Mouse (Mus musculus) midbrain, embryonic 12.5 days (tissue): Measurements from ENCODE around the gene Plekhb1. TPM values are rescaled to one million over a fixed set of nuclear protein-coding genes. Genes with fewer than 3 reads are reported as not detected.
A peak's percentile ranks its signal among the peaks of the same experiment; 100 is the strongest.

Experiments
- ATAC-seq: fragments of 200-750 bp; cut with Nextera tagmentation; 2 replicates; pipeline ENCODE4 v1.8.0; 2017; ENCODE audit warnings: low read depth, moderate TSS enrichment, moderate library complexity; ENCODE audit not compliant: low FRiP score
- H3K27ac ChIP-seq: fragments of 300-500 bp; sonication (generic); replicated peaks from 2 replicates; pipeline ENCODE4 v1.5.1; 2016; ENCODE audit warnings: mild to moderate bottlenecking
- H3K27me3 ChIP-seq: fragments of 300-500 bp; sonication (generic); 2 replicates; pipeline ENCODE4 v1.6.1; 2016; ENCODE audit warnings: mild to moderate bottlenecking
- H3K36me3 ChIP-seq: fragments of 300-500 bp; sonication (generic); 2 replicates; pipeline ENCODE4 v1.6.1; 2016
- H3K4me1 ChIP-seq: fragments of 300-500 bp; sonication (generic); 2 replicates; pipeline ENCODE4 v1.6.1; 2016
- H3K4me2 ChIP-seq: fragments of 300-500 bp; sonication (generic); replicated peaks from 2 replicates; pipeline ENCODE4 v1.6.1; 2016; ENCODE audit warnings: mild to moderate bottlenecking, moderate library complexity
- H3K4me3 ChIP-seq: fragments of 300-500 bp; sonication (generic); 2 replicates; pipeline ENCODE4 v1.5.1; 2016; ENCODE audit warnings: mild to moderate bottlenecking
- H3K9ac ChIP-seq: fragments of 300-500 bp; sonication (generic); replicated peaks from 2 replicates; pipeline ENCODE4 v1.6.1; 2016; ENCODE audit warnings: mild to moderate bottlenecking, moderate library complexity
- H3K9me3 ChIP-seq: fragments of 300-500 bp; sonication (generic); 2 replicates; pipeline ENCODE4 v1.6.1; 2016; ENCODE audit warnings: mild to moderate bottlenecking
- WGBS: fragments of 180-500 bp; shearing (Covaris S2); methylation state at CpG from one replicate; pipeline ENCODE4 v1.1.7; 2016; 5-methylcytosine and 5-hydroxymethylcytosine counted together
- polyA plus RNA-seq: library from polyadenylated mRNA; unstranded; fragments of >200 nt; fragmentation: Nextera tagmentation; extraction: Ambion mirVana; gene quantifications from 2 replicates; pipeline ENCODE4 v1.2.1, GENCODE M21; 2016

Plekhb1 gene
- polyA plus RNA-seq, 1 experiment from 2014 or later, result 4.7 TPM

DNA sequence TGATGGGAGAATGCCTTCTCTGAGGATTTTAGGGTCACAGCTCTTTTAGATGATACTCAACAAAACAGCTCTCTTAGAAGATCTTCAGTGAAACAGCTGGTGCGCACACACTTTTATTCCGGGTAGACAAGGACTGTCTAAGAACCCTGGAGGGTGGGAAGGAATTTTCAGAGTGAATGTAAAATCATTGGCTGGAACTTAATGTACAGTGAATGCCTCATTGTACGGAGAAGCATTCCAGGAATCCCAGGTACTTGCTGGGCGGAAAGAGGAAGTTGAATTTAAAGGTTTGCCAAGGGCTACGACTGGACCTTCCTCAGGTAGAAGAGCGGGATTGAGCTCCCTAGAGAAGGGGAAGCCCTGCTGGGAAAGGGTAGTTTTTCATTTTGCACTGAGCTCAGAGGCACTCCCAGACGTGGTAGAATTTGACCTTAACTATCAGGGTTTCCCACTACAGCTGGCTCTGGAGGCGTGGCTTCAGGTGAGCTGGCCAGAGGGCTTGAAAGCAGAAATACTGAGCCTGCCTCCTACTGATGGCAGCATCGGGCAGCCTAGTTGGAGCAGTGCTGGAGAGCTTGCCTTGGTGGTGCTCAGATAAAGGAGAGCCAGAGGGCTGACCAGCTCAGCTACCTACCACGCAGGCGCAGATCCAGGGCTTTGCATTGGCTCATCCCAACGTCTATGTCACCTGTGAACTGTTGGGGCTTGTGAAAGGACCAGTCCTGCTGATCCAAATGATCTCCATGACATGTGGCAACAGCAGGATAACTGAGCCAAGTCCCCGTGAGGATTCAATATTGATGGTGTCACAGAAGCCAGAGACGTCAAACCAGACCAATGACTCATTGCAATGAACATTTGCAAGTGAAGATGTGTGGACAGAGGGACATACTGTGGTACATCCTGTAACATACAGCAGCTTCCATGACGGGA, 17.0 kb upstream of the Plekhb1 start:
- no peak overlapping the region for H3K27ac ChIP-seq
- H3K4me1 ChIP-seq, result peaks cover 3% of the 10 kb centered on the region; the same call in 1 of the 2 replicates
- H3K9me3 ChIP-seq, result no peaks in the 10 kb centered on the region
- no peak overlapping the region for H3K4me3 ChIP-seq
- no peak for ATAC-seq
- no peak overlapping the region for H3K9ac ChIP-seq
- no peaks in the 10 kb centered on the region; the same call in 1 of the 2 replicates for H3K27me3 ChIP-seq
- 69% methylated on average over 15 of the region's 15 CpGs for WGBS
- H3K36me3 ChIP-seq, result no peaks in the 10 kb centered on the region
- no peak overlapping the region for H3K4me2 ChIP-seq

- H3K27me3 ChIP-seq, result no peaks in the 10 kb centered on the region; the same call in 1 of the 2 replicates
- peaks cover under 1% of the 10 kb centered on the region for H3K4me1 ChIP-seq
- H3K9me3 ChIP-seq, result no peaks in the 10 kb centered on the region
- no peaks in the 10 kb centered on the region for H3K36me3 ChIP-seq
- no peak for ATAC-seq
- no peak overlapping the region for H3K27ac ChIP-seq
- H3K4me2 ChIP-seq, result no peak overlapping the region
- H3K4me3 ChIP-seq, result no peak overlapping the region
- no peak overlapping the region for H3K9ac ChIP-seq
- 80% methylated on average over 5 of the region's 5 CpGs for WGBS
Observed at GRCm38 (mm10) chr7:100678052-100678451, 15.8 kb upstream of the Plekhb1 start.

GRCm38 (mm10) chr7:100674941-100675340, 12.7 kb upstream of the Plekhb1 start:
- WGBS, result 92% methylated on average over 2 of the region's 2 CpGs
- ATAC-seq, result no peak
- no peaks in the 10 kb centered on the region; the same call in 1 of the 2 replicates for H3K27me3 ChIP-seq
- H3K27ac ChIP-seq, result no peak overlapping the region
- no peak overlapping the region for H3K4me2 ChIP-seq
- H3K9ac ChIP-seq, result no peak overlapping the region
- H3K36me3 ChIP-seq, result no peaks in the 10 kb centered on the region
- H3K4me3 ChIP-seq, result no peak overlapping the region
- H3K4me1 ChIP-seq, result no peaks in the 10 kb centered on the region; the same call in 1 of the 2 replicates
- no peaks in the 10 kb centered on the region for H3K9me3 ChIP-seq

- H3K27me3 ChIP-seq, result no peaks in the 10 kb centered on the region
- H3K36me3 ChIP-seq, result no peaks in the 10 kb centered on the region
- H3K4me3 ChIP-seq, result no peak overlapping the region
- no peak for ATAC-seq
- H3K4me1 ChIP-seq, result no peaks in the 10 kb centered on the region; the same call in 1 of the 2 replicates
- 48% methylated on average over 7 of the region's 7 CpGs for WGBS
- no peak overlapping the region for H3K4me2 ChIP-seq
- no peak overlapping the region for H3K9ac ChIP-seq
- no peaks in the 10 kb centered on the region for H3K9me3 ChIP-seq
- H3K27ac ChIP-seq, result no peak overlapping the region
Observed at GRCm38 (mm10) chr7:100673452-100673851, 11.2 kb upstream of the Plekhb1 start.

- H3K9ac ChIP-seq, result no peak overlapping the region
Observed at GRCm38 (mm10) chr7:100670646-100671045, 8.4 kb upstream of the Plekhb1 start.

GRCm38 (mm10) chr7:100663729-100664304, 1.6 kb upstream of the Plekhb1 start:
- H3K9me3 ChIP-seq, result no peaks in the 10 kb centered on the region
- H3K4me2 ChIP-seq, result peak overlapping the region; percentile 31; the same call in 1 of the 2 replicates
- H3K9ac ChIP-seq, result no peak overlapping the region
- peaks cover 13% of the 10 kb centered on the region for H3K4me1 ChIP-seq
- no peak for ATAC-seq
- H3K36me3 ChIP-seq, result no peaks in the 10 kb centered on the region
- H3K27ac ChIP-seq, result no peak overlapping the region
- H3K4me3 ChIP-seq, result no peak overlapping the region
- WGBS, result 53% methylated on average over 11 of the region's 11 CpGs
- peaks cover 6% of the 10 kb centered on the region; the same call in 1 of the 2 replicates for H3K27me3 ChIP-seq

More at GRCm38 (mm10) chr7:100670646-100671045, 8.4 kb upstream of the Plekhb1 start:
- H3K9me3 ChIP-seq, result no peaks in the 10 kb centered on the region
- no peaks in the 10 kb centered on the region for H3K36me3 ChIP-seq
- no peaks in the 10 kb centered on the region; the same call in 1 of the 2 replicates for H3K4me1 ChIP-seq
- H3K4me3 ChIP-seq, result no peak overlapping the region
- H3K27me3 ChIP-seq, result no peaks in the 10 kb centered on the region
- H3K27ac ChIP-seq, result no peak overlapping the region
- ATAC-seq, result no peak
- no peak overlapping the region for H3K4me2 ChIP-seq
- 84% methylated on average over 5 of the region's 5 CpGs for WGBS

GRCm38 (mm10) chr7:100663190-100663589, 976 bp upstream of the Plekhb1 start:
- Histone ChIP-seq H3K27me3 (peaks cover 6% of the 10 kb centered on the region; the same call in 1 of the 2 replicates), H3K9me3 (no peaks in the 10 kb centered on the region), H3K36me3 (no peaks in the 10 kb centered on the region), H3K9ac (no peak overlapping the region), H3K4me2 (peak overlapping the region; percentile 31; the same call in 1 of the 2 replicates), H3K27ac (no peak overlapping the region), H3K4me1 (peaks cover 16% of the 10 kb centered on the region), H3K4me3 (no peak overlapping the region)
- ATAC-seq, result peak; percentile 79
- 3% methylated on average over 13 of the region's 13 CpGs for WGBS

- peaks cover 17% of the 10 kb centered on the region for H3K4me1 ChIP-seq
- 87% methylated on average over 7 of the region's 7 CpGs for WGBS
- no peak overlapping the region for H3K4me2 ChIP-seq
- H3K9me3 ChIP-seq, result no peaks in the 10 kb centered on the region
- H3K36me3 ChIP-seq, result no peaks in the 10 kb centered on the region
- H3K4me3 ChIP-seq, result no peak overlapping the region
- H3K27me3 ChIP-seq, result peaks cover 6% of the 10 kb centered on the region; the same call in 1 of the 2 replicates
- no peak overlapping the region for H3K27ac ChIP-seq
- no peak overlapping the region for H3K9ac ChIP-seq
- no peak for ATAC-seq
Observed at GRCm38 (mm10) chr7:100661264-100661663, 950 bp downstream of the Plekhb1 start.

- Histone ChIP-seq H3K4me2 (peak overlapping the region; percentile 24), H3K27ac (no peak overlapping the region), H3K4me3 (no peak overlapping the region), H3K36me3 (no peaks in the 10 kb centered on the region), H3K9ac (no peak overlapping the region), H3K9me3 (no peaks in the 10 kb centered on the region), H3K27me3 (no peaks in the 10 kb centered on the region), H3K4me1 (peaks cover 20% of the 10 kb centered on the region)
- ATAC-seq, result no peak; the same call in 1 of the 2 replicates
- 29% methylated on average over 18 of the region's 18 CpGs for WGBS
Observed at GRCm38 (mm10) chr7:100658093-100658578, 4.1 kb downstream of the Plekhb1 start.

DNA sequence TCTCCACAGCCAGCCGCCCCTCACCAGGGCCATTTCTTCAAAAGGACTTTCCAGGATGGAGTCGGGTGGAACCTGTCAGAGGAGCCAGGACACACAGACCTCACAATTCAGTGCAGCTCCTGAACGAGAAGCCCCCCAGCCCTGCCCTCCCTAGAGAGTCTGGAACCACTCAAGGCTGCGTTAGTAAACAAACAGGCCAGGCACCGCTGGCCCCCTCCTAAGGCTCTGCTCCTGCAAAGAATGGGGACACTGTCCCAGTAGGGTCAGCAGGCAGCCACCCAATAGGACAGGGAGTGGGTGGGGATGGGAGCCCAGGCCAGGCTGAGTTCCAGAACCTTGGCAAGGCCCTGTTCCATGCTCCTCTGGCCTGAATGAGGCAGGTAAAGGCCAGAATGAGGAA, 5.5 kb downstream of the Plekhb1 start:
- no peaks in the 10 kb centered on the region for H3K9me3 ChIP-seq
- peaks cover 17% of the 10 kb centered on the region for H3K4me1 ChIP-seq
- 57% methylated on average over 5 of the region's 5 CpGs for WGBS
- H3K9ac ChIP-seq, result no peak overlapping the region
- H3K27me3 ChIP-seq, result no peaks in the 10 kb centered on the region
- no peak overlapping the region for H3K4me2 ChIP-seq
- no peak for ATAC-seq
- no peak overlapping the region for H3K27ac ChIP-seq
- H3K36me3 ChIP-seq, result no peaks in the 10 kb centered on the region
- H3K4me3 ChIP-seq, result no peak overlapping the region

DNA sequence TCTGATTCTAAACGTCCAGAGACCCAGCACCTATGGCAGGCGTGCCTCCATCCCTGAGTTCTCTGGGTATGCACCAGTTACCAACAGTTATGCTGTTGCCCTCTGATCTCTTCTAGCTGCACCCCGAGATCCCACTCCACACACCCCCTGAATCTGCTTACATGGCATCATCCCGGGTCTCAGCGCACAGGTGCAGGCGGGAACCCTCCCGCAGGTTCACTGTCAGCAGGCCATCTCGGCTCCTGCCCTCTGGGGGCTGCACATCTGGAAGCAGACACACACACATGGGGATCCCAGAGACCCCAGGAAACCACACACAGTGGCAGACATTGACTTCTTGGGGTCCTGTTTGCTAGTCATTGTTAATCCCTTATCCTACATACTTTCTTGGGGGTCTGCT, 7.8 kb downstream of the Plekhb1 start:
- no peaks in the 10 kb centered on the region for H3K9me3 ChIP-seq
- no peak overlapping the region for H3K4me3 ChIP-seq
- H3K4me2 ChIP-seq, result no peak overlapping the region

More for the DNA sequence above, 7.8 kb downstream of the Plekhb1 start:
- WGBS, result 85% methylated on average over 8 of the region's 8 CpGs
- Histone ChIP-seq H3K27ac (peak overlapping the region; percentile 73; the same call in 1 of the 2 replicates), H3K9ac (no peak overlapping the region), H3K36me3 (no peaks in the 10 kb centered on the region), H3K27me3 (no peaks in the 10 kb centered on the region), H3K4me1 (peaks cover 17% of the 10 kb centered on the region)
- ATAC-seq, result 0 out of 2 replicates have a peak, but pooled peaks have one; percentile 3
